Mouse (Mus musculus): ENCODE data around the gene Gse1. TPM values are rescaled to one million over a fixed set of nuclear protein-coding genes. Genes with fewer than 3 reads are reported as not detected.
"Not testable (repeated sequence)": the region's sequence is repeated elsewhere in the genome, so short reads cannot be mapped to it uniquely, and the experiment has no call there.

The Gse1 gene
- polyA plus RNA-seq, 1 experiment from 2014 or later, result 6.9 TPM

DNA sequence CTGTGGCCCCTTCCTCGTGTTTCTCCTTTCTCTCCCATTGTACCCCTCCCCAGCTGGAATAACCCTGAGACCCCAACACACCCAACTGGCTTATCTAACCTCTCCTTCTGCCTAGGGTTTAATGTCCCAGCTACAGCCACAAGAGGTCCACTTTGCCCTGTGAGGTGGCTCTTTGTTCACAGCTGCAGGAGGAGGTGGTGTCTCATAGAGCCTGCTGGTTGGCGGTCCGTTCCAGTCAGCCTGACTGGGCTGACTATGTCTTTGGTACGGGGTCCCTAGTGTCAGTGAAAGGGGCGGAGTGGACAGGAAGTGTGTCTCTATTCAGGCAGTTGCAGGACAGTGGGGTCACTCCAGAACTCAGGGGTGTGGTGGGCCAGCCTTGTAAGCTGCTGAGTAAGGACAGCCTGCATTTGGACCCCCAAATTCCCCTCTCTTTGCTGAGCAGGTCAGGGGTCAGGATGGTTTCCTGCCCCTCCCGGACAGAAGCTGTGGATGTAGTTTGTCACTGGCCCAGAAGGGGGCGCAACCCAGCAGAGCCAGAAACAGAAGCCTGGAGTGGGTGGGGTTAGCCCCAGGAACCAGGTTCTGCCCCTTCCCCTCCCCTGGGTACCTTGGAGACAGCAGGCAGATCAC, 136.0 kb downstream of the Gse1 start:
- H3K4me1 ChIP-seq (ENCODE audit: control insufficient read depth, insufficient read depth, low read length), result peaks cover 36% of the 10 kb centered on the region
- no peak for ATAC-seq (ENCODE audit: insufficient read depth, low FRiP score)
- WGBS, result 53% methylated on average over 7 of the region's 7 CpGs
- no peaks in the 10 kb centered on the region for H3K27me3 ChIP-seq (ENCODE audit: control insufficient read depth, insufficient read depth, low read length)
- no peak overlapping the region for H3K4me3 ChIP-seq (replicated peaks; ENCODE audit: low read length)
- H3K36me3 ChIP-seq (ENCODE audit: control insufficient read depth, insufficient read depth, low read length), result no peaks in the 10 kb centered on the region
- 0 out of 2 replicates have a peak overlapping the region, but pooled peaks have one; percentile 7 for H3K9ac ChIP-seq (ENCODE audit: low read length)
- no peaks in the 10 kb centered on the region for H3K9me3 ChIP-seq (replicated peaks; ENCODE audit: control insufficient read depth, low read length)
- H3K27ac ChIP-seq (ENCODE audit: low read length), result 0 out of 2 replicates have a peak overlapping the region, but pooled peaks have one; percentile 18
- H3K4me2 ChIP-seq (ENCODE audit: low read depth, low read length), result no peak overlapping the region

DNA sequence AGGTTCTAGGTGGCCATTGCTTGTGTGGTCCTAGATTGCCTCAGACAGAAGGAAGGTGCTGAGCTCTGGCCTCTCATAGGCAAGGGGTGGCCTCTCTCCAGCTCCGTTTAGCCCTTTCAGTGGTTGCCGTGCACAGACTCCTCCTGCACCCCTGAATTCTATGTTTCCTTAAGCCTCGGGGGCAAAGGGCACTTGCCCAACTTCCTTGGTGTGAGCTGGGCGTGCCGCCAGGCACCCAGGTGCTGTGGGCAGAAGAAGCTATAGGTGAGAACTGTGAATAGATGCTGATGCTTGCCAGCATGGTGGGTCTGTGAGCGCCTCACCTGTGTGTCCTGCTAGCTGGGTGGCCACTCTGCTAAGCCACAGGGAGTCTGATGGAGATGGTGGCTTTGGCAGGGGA, 138.6 kb downstream of the Gse1 start:
- H3K27ac ChIP-seq (ENCODE audit: low read length), result no peak overlapping the region
- peaks cover 45% of the 10 kb centered on the region for H3K4me1 ChIP-seq (ENCODE audit: control insufficient read depth, insufficient read depth, low read length)
- no peak overlapping the region for H3K4me3 ChIP-seq (replicated peaks; ENCODE audit: low read length)
- H3K36me3 ChIP-seq (ENCODE audit: control insufficient read depth, insufficient read depth, low read length), result no peaks in the 10 kb centered on the region
- no peak overlapping the region for H3K9ac ChIP-seq (ENCODE audit: low read length)
- no peak overlapping the region for H3K4me2 ChIP-seq (ENCODE audit: low read depth, low read length)
- ATAC-seq (ENCODE audit: insufficient read depth, low FRiP score), result no peak
- no peaks in the 10 kb centered on the region for H3K9me3 ChIP-seq (replicated peaks; ENCODE audit: control insufficient read depth, low read length)
- no peaks in the 10 kb centered on the region for H3K27me3 ChIP-seq (ENCODE audit: control insufficient read depth, insufficient read depth, low read length)
- 79% methylated on average over 6 of the region's 6 CpGs for WGBS

DNA sequence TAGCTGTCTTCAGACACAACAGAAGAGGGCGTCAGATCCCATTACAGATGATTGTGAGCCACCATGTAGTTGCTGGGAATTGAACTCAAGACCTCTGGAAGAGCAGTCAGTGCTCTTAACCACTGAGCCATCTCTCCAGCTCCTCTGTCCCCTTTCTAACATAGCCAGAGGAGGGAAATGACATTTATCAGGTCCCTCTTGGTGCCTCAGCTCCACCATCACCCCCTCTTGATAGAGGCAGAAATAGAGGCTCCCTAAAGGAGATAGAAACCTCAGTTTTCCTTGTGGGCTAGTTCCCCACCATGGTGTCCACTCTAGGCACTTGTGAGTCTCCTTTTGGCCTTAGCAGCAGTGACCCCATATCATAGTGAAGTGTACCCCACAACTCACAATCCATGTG, 139.9 kb downstream of the Gse1 start:
- peak overlapping the region; percentile 86 for H3K27ac ChIP-seq (ENCODE audit: low read length)
- not testable (repeated sequence) for H3K4me2 ChIP-seq (ENCODE audit: low read depth, low read length); H3K27me3 ChIP-seq (ENCODE audit: control insufficient read depth, insufficient read depth, low read length); ATAC-seq (ENCODE audit: insufficient read depth, low FRiP score); H3K9me3 ChIP-seq (replicated peaks; ENCODE audit: control insufficient read depth, low read length); H3K4me3 ChIP-seq (replicated peaks; ENCODE audit: low read length); H3K36me3 ChIP-seq (ENCODE audit: control insufficient read depth, insufficient read depth, low read length)
- 62% methylated on average over 1 of the region's 1 CpGs for WGBS
- 0 out of 2 replicates have a peak overlapping the region, but pooled peaks have one; percentile 23 for H3K9ac ChIP-seq (ENCODE audit: low read length)
- peaks cover 51% of the 10 kb centered on the region for H3K4me1 ChIP-seq (ENCODE audit: control insufficient read depth, insufficient read depth, low read length)

DNA sequence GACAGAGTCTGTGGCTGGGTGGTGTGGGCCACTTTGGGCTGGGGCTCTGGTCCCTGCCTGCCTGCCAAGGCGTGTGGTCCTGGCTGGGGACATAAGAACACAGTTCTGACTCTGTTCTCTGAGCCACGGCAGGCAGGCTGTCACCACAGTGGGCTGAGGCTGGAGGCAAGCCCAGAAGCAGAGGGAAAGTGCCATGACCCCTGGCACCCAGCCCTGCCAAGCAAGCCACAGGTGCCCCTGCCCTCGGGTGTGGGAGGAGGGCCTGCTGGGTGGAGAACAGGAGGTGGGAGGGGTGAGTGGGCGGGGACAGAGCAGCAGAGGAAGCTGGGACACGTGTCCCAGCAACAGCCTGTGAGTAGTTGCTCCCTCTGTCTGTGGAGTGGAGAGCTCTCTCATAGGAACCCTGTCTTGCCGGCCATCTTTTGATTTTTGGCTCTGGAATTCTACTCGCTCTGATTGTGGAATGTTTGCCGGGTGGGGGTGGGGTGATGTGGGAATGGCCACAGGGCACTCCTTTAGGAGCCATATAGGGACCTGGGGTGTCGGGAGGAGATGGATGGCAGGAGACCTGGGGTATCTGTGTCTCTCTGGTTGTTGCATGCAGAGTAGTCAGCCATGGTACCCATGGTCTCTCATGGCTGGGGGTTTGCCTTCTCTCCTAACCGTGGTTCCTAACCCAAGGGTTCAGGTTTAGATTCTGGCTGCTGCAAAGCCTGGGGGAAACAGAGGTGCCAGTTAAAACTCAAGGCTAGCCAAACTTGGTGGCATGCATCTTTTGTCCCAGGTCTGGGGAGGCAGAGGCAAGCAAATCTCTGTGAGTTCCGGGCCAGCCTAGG, 140.8 kb downstream of the Gse1 start:
- peak; percentile 81 for ATAC-seq (ENCODE audit: insufficient read depth, low FRiP score)
- Histone ChIP-seq H3K27ac (ENCODE audit: low read length) (peak overlapping the region; percentile 86), H3K9ac (ENCODE audit: low read length) (peak overlapping the region; percentile 23; the same call in 1 of the 2 replicates), H3K4me2 (ENCODE audit: low read depth, low read length) (peak overlapping the region; percentile 13; the same call in 1 of the 2 replicates), H3K36me3 (ENCODE audit: control insufficient read depth, insufficient read depth, low read length) (no peaks in the 10 kb centered on the region), H3K4me3 (replicated peaks; ENCODE audit: low read length) (no peak overlapping the region), H3K9me3 (replicated peaks; ENCODE audit: control insufficient read depth, low read length) (no peaks in the 10 kb centered on the region), H3K27me3 (ENCODE audit: control insufficient read depth, insufficient read depth, low read length) (no peaks in the 10 kb centered on the region), H3K4me1 (ENCODE audit: control insufficient read depth, insufficient read depth, low read length) (peaks cover 57% of the 10 kb centered on the region)
- 26% methylated on average over 11 of the region's 11 CpGs for WGBS

DNA sequence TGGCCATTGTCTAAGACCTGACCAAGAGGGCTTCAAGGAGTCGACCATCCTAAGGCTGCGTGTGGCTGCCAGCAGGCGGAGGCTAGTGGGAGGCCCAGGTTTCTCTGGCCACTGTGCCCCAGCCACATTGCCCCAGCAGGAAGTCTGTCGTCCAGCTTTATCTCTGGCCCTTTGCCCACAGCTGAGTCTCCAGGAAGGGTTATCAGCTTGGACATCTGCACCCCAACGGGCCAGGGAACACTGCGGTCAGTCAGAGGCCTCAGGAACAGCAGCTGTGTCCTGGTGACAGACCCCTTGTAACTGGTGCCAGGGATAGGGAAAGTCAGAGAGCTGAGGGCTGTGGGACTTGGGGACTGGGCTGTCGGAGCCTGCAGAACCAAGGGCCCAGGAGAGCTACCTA, 141.7 kb downstream of the Gse1 start:
- Histone ChIP-seq H3K9me3 (replicated peaks; ENCODE audit: control insufficient read depth, low read length) (no peaks in the 10 kb centered on the region), H3K4me1 (ENCODE audit: control insufficient read depth, insufficient read depth, low read length) (peaks cover 62% of the 10 kb centered on the region), H3K4me2 (ENCODE audit: low read depth, low read length) (no peak overlapping the region), H3K27me3 (ENCODE audit: control insufficient read depth, insufficient read depth, low read length) (no peaks in the 10 kb centered on the region), H3K4me3 (replicated peaks; ENCODE audit: low read length) (no peak overlapping the region), H3K27ac (ENCODE audit: low read length) (no peak overlapping the region; the same call in 1 of the 2 replicates), H3K9ac (ENCODE audit: low read length) (0 out of 2 replicates have a peak overlapping the region, but pooled peaks have one; percentile 2), H3K36me3 (ENCODE audit: control insufficient read depth, insufficient read depth, low read length) (no peaks in the 10 kb centered on the region)
- WGBS, result 58% methylated on average over 7 of the region's 7 CpGs
- ATAC-seq (ENCODE audit: insufficient read depth, low FRiP score), result no peak

DNA sequence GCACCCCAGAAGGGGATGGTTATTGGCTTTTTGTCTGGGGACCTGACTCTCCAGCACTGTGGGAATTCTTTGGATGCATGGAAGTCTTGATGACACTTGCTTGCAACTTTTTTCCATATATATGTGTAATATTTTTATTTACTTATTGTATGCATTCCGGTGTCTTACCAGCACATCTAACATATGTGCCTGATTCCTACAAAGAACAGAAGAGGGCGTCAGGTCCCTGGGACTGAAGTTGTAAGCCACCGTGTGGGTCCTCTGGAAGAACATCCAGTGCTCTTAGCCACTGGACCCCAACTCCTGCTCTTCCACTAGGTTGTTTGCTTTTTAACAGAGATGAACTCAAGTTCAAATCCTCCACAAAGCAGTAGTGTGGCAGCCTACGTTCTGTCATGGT, 142.2 kb downstream of the Gse1 start:
- no peak for ATAC-seq (ENCODE audit: insufficient read depth, low FRiP score)
- no peak overlapping the region for H3K27ac ChIP-seq (ENCODE audit: low read length)
- H3K4me1 ChIP-seq (ENCODE audit: control insufficient read depth, insufficient read depth, low read length), result peaks cover 63% of the 10 kb centered on the region
- H3K4me2 ChIP-seq (ENCODE audit: low read depth, low read length), result no peak overlapping the region
- no peaks in the 10 kb centered on the region for H3K36me3 ChIP-seq (ENCODE audit: control insufficient read depth, insufficient read depth, low read length)
- H3K27me3 ChIP-seq (ENCODE audit: control insufficient read depth, insufficient read depth, low read length), result no peaks in the 10 kb centered on the region
- no peaks in the 10 kb centered on the region for H3K9me3 ChIP-seq (replicated peaks; ENCODE audit: control insufficient read depth, low read length)
- 0 out of 2 replicates have a peak overlapping the region, but pooled peaks have one; percentile 2 for H3K9ac ChIP-seq (ENCODE audit: low read length)
- no peak overlapping the region for H3K4me3 ChIP-seq (replicated peaks; ENCODE audit: low read length)
- 63% methylated on average over 4 of the region's 4 CpGs for WGBS

DNA sequence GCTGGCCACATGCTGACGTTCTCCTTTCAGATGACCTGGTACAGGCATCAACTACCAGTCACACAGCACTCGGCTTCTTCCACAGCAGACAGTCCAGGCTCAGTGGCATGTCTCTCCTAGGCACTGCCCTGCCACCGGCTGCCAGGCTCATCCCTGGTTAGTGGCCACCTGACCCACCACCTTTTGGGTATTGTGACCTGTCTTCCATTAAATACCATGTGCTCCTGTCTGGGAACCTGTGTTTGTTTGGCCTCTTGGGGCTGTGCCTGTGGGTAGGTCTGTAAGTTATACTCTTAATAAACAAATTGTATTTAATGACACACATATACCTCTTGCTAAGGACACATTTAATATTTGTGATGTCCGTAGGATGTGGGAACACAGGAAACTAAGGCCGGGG, 142.9 kb downstream of the Gse1 start:
- H3K27me3 ChIP-seq (ENCODE audit: control insufficient read depth, insufficient read depth, low read length), result no peaks in the 10 kb centered on the region
- no peak overlapping the region for H3K9ac ChIP-seq (ENCODE audit: low read length)
- H3K4me1 ChIP-seq (ENCODE audit: control insufficient read depth, insufficient read depth, low read length), result peaks cover 62% of the 10 kb centered on the region
- no peaks in the 10 kb centered on the region for H3K9me3 ChIP-seq (replicated peaks; ENCODE audit: control insufficient read depth, low read length)
- WGBS, result 80% methylated on average over 5 of the region's 5 CpGs
- H3K4me2 ChIP-seq (ENCODE audit: low read depth, low read length), result no peak overlapping the region
- H3K27ac ChIP-seq (ENCODE audit: low read length), result no peak overlapping the region
- no peak for ATAC-seq (ENCODE audit: insufficient read depth, low FRiP score)
- no peaks in the 10 kb centered on the region for H3K36me3 ChIP-seq (ENCODE audit: control insufficient read depth, insufficient read depth, low read length)
- no peak overlapping the region for H3K4me3 ChIP-seq (replicated peaks; ENCODE audit: low read length)

DNA sequence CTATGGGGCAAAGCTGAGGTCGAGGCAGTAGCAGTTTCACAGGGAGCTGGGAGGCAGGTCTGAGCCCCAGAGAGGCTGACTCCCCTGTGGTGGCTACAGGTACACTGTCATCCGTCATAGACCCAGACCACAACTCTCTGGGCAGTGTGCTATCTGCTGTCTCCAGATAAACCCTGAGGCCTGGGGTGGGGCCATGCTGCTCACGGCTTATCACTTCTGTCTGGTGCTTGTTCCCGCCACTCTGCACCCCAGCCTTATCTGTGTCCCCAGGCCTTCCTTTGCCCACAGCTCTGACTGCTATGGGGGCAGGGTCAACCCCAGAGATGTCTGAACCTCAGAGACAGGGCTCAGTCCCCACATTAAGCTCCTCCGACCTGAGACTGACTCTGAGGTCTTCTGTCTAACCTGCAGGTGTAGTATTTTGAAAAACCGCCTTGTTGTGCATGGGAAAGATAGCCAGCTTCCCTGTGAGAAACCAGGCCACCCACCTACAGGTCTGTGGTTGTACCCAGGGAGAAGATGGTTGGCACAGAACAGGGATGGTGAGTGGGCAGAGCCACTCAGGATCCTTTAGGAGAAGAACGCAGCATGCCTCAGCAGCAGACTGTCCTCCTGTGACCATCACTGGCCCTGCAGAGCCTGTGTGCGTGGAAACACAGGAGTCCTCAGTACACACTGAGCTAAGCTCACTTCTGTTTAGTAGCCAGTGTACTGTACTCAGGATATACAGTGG, 143.6 kb downstream of the Gse1 start:
- Histone ChIP-seq H3K4me1 (ENCODE audit: control insufficient read depth, insufficient read depth, low read length) (peaks cover 60% of the 10 kb centered on the region), H3K9me3 (replicated peaks; ENCODE audit: control insufficient read depth, low read length) (no peaks in the 10 kb centered on the region), H3K4me3 (replicated peaks; ENCODE audit: low read length) (no peak overlapping the region), H3K4me2 (ENCODE audit: low read depth, low read length) (no peak overlapping the region), H3K9ac (ENCODE audit: low read length) (0 out of 2 replicates have a peak overlapping the region, but pooled peaks have one; percentile 33), H3K27me3 (ENCODE audit: control insufficient read depth, insufficient read depth, low read length) (no peaks in the 10 kb centered on the region), H3K27ac (ENCODE audit: low read length) (no peak overlapping the region), H3K36me3 (ENCODE audit: control insufficient read depth, insufficient read depth, low read length) (no peaks in the 10 kb centered on the region)
- ATAC-seq (ENCODE audit: insufficient read depth, low FRiP score), result peak; percentile 11
- 65% methylated on average over 8 of the region's 8 CpGs for WGBS

All from stomach, embryonic 16.5 days (tissue).